Mouse (Mus musculus): ENCODE results near the gene Prkx.
A peak's percentile ranks its signal among the peaks of the same experiment; 100 is the strongest.

Prkx gene

DNA sequence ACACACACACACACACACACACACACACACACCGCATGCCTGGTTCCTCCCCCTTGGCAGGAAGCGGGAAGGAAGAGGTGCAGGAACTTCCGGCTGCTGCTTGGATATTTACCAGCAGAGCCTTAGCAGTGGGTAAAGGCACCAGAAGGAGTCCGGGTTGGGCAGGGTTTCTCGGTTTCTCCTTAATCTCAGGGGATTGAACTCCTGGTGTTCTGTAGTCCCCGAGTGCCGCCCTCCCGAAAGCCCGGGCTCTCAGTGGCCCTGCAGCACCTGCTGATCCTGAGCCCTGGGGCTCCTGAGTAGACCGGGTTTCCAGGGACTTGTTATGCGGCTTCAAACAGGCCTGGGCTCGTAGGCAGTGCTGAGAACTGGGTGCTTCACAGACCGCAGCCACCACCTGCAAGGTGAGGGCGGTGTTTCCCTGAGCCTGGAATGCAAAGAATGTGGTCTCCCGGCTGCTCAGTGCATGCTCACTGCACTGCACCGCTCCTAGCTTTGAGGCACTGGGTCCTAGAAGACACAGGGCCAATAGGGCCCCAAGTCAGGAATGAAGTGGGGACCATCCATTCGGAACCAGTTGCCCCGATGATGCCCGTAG lies at the start of gene Prkx:
Prkx (minus strand) TSS at position 41 of the 598 bp plus-strand sequence.
- DNase-seq (ENCODE audit: low spot score), result peak; percentile 59

DNA sequence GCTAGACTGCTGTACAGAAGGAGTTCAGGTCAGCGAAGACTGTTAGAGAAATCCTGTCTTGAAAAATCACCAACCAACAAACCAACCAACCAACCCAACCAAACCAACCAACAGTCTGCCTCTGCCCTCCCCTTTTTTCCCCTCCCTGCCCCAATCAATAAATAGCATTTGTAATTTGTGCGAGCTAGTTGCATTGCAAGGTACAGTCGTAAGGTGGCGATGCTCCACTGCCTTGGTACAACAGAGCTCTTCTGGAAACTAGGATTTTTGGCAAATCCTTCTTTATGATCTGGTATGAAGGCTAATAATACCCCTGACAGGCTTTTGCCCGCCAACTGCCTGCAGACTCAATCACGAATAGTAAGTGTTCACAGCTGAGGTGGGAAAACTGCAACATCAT lies 16.0 kb upstream of the Prkx start:
- DNase-seq (ENCODE audit: low spot score), result no peak

DNA sequence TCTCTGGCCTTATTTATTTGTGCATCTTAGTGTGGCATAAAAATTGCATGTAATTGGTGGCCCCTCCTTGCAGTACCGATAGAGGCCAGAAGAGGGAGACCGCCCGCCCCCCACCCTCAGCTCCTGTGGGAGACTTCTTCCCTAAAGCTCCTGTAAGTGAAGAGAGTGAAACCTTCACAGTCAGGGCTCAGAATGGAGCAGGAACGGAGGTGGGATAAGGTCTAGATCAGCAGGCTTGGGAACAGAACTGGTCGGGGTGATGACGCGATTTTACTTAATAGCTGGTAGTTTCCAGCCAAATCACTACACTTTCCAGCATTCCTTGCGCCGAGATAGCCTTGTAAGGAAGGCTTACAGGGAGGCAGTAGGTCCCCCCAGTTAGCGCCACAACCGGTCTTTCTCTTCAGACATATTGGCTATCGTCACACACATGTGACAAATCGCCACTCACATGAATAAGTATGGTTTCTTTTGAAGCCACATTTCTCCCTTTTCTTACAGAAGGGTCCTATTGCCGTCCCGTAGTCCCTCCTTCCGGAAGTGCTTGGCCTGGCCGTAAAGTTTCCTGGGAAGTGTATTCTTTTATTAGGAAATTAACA lies 14.6 kb upstream of the Prkx start:
- peak; percentile 30 for DNase-seq (ENCODE audit: low spot score)

- DNase-seq (ENCODE audit: low spot score), result peak; percentile 10
Measured at GRCm38 (mm10) chrX:77808602-77809001, 12.5 kb upstream of the Prkx start.

DNA sequence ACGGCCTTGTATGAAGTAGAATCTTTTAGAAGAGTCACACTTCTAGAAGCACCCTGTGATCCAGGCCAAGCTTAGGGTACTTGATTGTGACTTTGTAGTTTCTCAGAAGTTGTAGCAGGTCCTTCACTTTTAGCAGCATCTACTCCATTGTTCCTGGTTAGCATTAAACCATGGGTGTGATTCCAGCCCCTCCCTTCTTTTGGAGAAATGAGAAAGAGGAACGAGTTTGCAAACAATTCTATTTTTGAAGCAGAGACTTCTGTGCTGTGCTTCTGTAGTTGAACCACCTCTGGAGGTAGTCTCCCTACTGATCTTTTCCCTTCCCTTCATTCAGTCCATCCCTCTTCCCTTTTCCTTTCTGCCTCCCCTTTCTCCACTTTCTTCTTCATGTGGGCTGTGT lies 6.2 kb upstream of the Prkx start:
- no peak for DNase-seq (ENCODE audit: low spot score)

- no peak for DNase-seq (ENCODE audit: low spot score)
Measured at GRCm38 (mm10) chrX:77801543-77801942, 5.5 kb upstream of the Prkx start.

DNA sequence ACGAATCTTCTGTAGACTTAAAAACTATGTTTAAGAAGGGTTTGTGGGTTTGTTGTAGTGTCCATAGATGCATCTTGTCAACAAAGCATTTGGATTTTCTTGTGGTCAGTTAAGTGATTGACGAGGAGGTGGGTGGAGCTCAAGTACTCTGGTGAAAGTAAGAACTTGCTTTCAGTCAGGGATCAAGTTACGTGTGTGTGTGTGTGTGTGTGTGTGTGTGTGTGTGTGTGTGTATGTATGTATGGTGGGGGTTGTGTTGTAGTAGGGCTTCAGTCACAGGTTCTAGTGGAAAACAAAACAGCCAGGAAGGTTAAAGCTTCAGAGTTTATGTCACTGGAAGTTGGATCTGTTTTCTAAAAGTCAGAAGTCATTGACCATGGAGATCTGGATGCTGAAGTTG lies 3.5 kb upstream of the Prkx start:
- DNase-seq (ENCODE audit: low spot score), result no peak

DNA sequence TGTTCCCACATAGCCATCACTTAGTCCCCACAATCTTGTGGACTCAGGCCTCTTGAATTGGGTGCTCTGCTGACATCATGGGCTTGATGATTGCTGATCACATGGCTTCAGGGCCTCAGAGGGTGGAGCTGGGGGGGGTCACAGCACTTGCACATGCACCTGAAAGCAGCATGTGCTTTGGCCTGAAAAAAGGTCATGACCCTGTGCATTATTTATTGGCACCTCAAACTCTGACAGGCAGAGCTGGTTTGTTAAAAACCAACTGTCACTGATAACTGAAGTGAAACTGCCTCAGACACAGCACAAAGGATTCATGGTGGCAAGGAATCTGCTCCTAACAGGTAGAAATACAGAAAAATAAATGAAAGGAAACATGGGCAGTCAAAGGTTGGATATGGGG lies 1.7 kb upstream of the Prkx start:
- DNase-seq (ENCODE audit: low spot score), result no peak

GRCm38 (mm10) chrX:77796916-77797315 lies 838 bp upstream of the Prkx start:
- DNase-seq (ENCODE audit: low spot score), result peak; percentile 6

GRCm38 (mm10) chrX:77795858-77796174 lies 262 bp downstream of the Prkx start:
- DNase-seq (ENCODE audit: low spot score), result peak; percentile 84

- DNase-seq (ENCODE audit: low spot score), result peak; percentile 12
Measured at GRCm38 (mm10) chrX:77794962-77795857, 868 bp downstream of the Prkx start.

- no peak for DNase-seq (ENCODE audit: low spot score)
Measured at GRCm38 (mm10) chrX:77788675-77789074, 7.4 kb downstream of the Prkx start.

GRCm38 (mm10) chrX:77786354-77786753 lies 9.7 kb downstream of the Prkx start:
- no peak for DNase-seq (ENCODE audit: low spot score)

- no peak for DNase-seq (ENCODE audit: low spot score)
Measured at GRCm38 (mm10) chrX:77777822-77778221, 18.3 kb downstream of the Prkx start.

- peak; percentile 9 for DNase-seq (ENCODE audit: low spot score)
Measured at GRCm38 (mm10) chrX:77765153-77765552, 30.9 kb downstream of the Prkx start.

- no peak for DNase-seq (ENCODE audit: low spot score)
Measured at GRCm38 (mm10) chrX:77744260-77744659, 51.8 kb downstream of the Prkx start.

- peak; percentile 32 for DNase-seq (ENCODE audit: low spot score)
Measured at GRCm38 (mm10) chrX:77741383-77741782, 54.7 kb downstream of the Prkx start.

- DNase-seq (ENCODE audit: low spot score), result peak; percentile 6
Measured at GRCm38 (mm10) chrX:77733930-77734536, 62.0 kb downstream of the Prkx start.

- peak; percentile 32 for DNase-seq (ENCODE audit: low spot score)
Measured at GRCm38 (mm10) chrX:77720298-77720697, 75.8 kb downstream of the Prkx start.

Measured in MN1 (cell line).